Mouse (Mus musculus) limb, embryonic 15.5 days (tissue): Measurements from ENCODE around the gene Moap1. TPM values are rescaled to one million over a fixed set of nuclear protein-coding genes. Genes with fewer than 3 reads are reported as not detected.
A peak's percentile ranks its signal among the peaks of the same experiment; 100 is the strongest.

Experiments
- ATAC-seq: fragments of 200-750 bp; cut with Nextera tagmentation; 2 replicates; pipeline ENCODE4 v1.8.0; 2017; ENCODE audit warnings: low read depth, moderate TSS enrichment; ENCODE audit not compliant: insufficient number of reproducible peaks, low FRiP score, low TSS enrichment
- H3K27ac ChIP-seq: fragments of 300-500 bp; sonication (generic); 2 replicates; pipeline ENCODE4 v1.5.1; 2015; ENCODE audit warnings: moderate library complexity, mild to moderate bottlenecking, inconsistent platforms
- H3K27me3 ChIP-seq: fragments of 300-500 bp; sonication (generic); 2 replicates; pipeline ENCODE4 v1.6.1; 2015; ENCODE audit warnings: inconsistent platforms
- H3K36me3 ChIP-seq: fragments of 300-500 bp; sonication (generic); 2 replicates; pipeline ENCODE4 v1.6.1; 2015; ENCODE audit warnings: inconsistent platforms
- H3K4me1 ChIP-seq: fragments of 300-500 bp; sonication (generic); 2 replicates; pipeline ENCODE4 v1.6.1; 2015; ENCODE audit warnings: inconsistent platforms
- H3K4me2 ChIP-seq: fragments of 300-500 bp; sonication (generic); 2 replicates; pipeline ENCODE4 v1.6.1; 2015; ENCODE audit warnings: mild to moderate bottlenecking, inconsistent platforms
- H3K4me3 ChIP-seq: fragments of 300-500 bp; sonication (generic); 2 replicates; pipeline ENCODE4 v1.5.1; 2015; ENCODE audit warnings: mild to moderate bottlenecking, inconsistent platforms
- H3K9ac ChIP-seq: fragments of 300-500 bp; sonication (generic); 2 replicates; pipeline ENCODE4 v1.6.1; 2015; ENCODE audit warnings: inconsistent platforms
- H3K9me3 ChIP-seq: fragments of 300-500 bp; sonication (generic); 2 replicates; pipeline ENCODE4 v1.6.1; 2016; ENCODE audit warnings: inconsistent platforms
- WGBS: fragments of 180-500 bp; shearing (Covaris S2); methylation state at CpG from one replicate; pipeline ENCODE4 v1.1.7; 2015; 5-methylcytosine and 5-hydroxymethylcytosine counted together
- polyA plus RNA-seq: library from polyadenylated mRNA; unstranded; fragments of >200 nt; fragmentation: Nextera tagmentation; extraction: Ambion mirVana; gene quantifications from 2 replicates; pipeline ENCODE4 v1.2.1, GENCODE M21; 2015

The Moap1 gene
- polyA plus RNA-seq, 1 experiment from 2014 or later: 21.7 TPM

DNA sequence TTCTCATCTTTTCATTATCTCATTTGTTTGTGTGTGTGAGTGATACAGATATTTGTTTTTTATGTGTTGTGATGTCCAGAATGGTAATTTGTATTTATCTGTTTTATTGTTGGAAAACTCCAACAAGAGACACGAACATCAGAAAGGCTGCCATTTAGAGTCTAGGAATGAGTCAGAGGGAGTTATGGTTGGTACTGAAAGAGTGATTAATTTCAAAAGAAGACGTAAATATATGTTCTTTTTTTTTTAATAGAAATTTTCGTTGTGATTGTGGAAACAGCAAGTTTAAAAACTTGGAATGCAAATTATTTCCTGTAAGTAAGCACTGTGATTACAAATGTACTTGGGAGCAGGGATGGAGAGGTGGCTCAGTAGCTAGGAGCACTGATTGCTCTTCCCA lies 18.2 kb upstream of the Moap1 start:
- WGBS: 81% methylated on average over 3 of the region's 3 CpGs
- no peaks in the 10 kb centered on the region for H3K9me3 ChIP-seq

DNA sequence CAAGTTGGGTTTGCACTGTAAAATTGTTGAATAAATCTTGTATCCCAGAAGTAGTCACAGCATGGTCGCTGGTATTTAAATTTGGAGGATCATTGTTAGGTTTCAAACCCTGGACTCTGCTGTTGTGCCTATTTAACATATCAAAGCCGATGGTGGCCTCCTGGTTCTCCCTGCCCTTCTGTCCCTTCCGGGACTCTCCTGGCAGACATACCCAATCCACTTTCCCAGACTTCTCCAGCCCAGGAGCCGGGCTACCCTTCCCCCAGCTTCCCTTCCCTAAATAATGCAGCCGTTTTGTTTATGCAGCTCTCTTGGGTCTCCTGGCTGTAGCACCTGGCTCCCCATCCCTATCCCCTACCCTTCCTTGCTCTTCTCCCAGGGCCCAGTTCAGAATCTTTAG lies 15.5 kb upstream of the Moap1 start:
- H3K9me3 ChIP-seq: no peaks in the 10 kb centered on the region
- H3K4me1 ChIP-seq: peaks cover 18% of the 10 kb centered on the region
- peak overlapping the region; percentile 86 for H3K9ac ChIP-seq
- no peaks in the 10 kb centered on the region for H3K27me3 ChIP-seq
- WGBS: under 1% methylated on average over 5 of the region's 5 CpGs
- no peak overlapping the region for H3K27ac ChIP-seq
- H3K36me3 ChIP-seq: peaks cover 10% of the 10 kb centered on the region
- H3K4me2 ChIP-seq: peak overlapping the region; percentile 60
- peak overlapping the region; percentile 90 for H3K4me3 ChIP-seq
- ATAC-seq: no peak

More for the DNA sequence above, 18.2 kb upstream of the Moap1 start:
- peaks cover 13% of the 10 kb centered on the region for H3K4me1 ChIP-seq
- no peak overlapping the region for H3K27ac ChIP-seq
- no peak overlapping the region for H3K4me2 ChIP-seq
- H3K36me3 ChIP-seq: peaks cover 32% of the 10 kb centered on the region
- no peak overlapping the region for H3K9ac ChIP-seq
- ATAC-seq: no peak
- H3K4me3 ChIP-seq: no peak overlapping the region
- no peaks in the 10 kb centered on the region for H3K27me3 ChIP-seq

DNA sequence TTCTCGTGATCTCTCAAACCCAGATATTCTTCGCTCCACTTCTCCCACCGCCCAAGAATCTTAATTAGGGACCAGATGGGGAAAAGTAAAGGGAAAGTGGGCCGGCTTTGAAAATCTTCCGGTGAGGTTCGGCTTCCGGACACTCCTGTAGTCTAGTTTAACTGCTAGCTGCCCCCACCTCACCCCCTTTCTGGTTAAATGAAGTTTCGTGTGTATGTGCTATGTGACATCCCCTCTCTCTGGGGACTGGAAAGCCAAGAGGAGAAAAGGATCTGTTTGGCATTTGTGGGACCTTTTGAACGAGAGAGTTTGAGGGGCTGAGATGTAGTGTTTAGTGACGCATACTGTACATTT lies 14.9 kb upstream of the Moap1 start, which contains the start of gene Gm20604:
Gene Gm20604 (minus strand): TSS at position 270 of the 354 bp plus-strand sequence.
- Histone ChIP-seq H3K27me3 (no peaks in the 10 kb centered on the region), H3K9ac (peak within 1 kb of the TSS; percentile 86), H3K27ac (peak within 1 kb of the TSS; percentile 92), H3K4me3 (peak within 1 kb of the TSS; percentile 90), H3K4me2 (peak within 1 kb of the TSS; percentile 60), H3K4me1 (peaks cover 18% of the 10 kb centered on the region), H3K36me3 (0 out of 2 replicates have a peak, but pooled peaks cover 9% of the 10 kb centered on the region), H3K9me3 (no peaks in the 10 kb centered on the region)
- no peak for ATAC-seq
- WGBS: under 1% methylated on average over 10 of the region's 10 CpGs

DNA sequence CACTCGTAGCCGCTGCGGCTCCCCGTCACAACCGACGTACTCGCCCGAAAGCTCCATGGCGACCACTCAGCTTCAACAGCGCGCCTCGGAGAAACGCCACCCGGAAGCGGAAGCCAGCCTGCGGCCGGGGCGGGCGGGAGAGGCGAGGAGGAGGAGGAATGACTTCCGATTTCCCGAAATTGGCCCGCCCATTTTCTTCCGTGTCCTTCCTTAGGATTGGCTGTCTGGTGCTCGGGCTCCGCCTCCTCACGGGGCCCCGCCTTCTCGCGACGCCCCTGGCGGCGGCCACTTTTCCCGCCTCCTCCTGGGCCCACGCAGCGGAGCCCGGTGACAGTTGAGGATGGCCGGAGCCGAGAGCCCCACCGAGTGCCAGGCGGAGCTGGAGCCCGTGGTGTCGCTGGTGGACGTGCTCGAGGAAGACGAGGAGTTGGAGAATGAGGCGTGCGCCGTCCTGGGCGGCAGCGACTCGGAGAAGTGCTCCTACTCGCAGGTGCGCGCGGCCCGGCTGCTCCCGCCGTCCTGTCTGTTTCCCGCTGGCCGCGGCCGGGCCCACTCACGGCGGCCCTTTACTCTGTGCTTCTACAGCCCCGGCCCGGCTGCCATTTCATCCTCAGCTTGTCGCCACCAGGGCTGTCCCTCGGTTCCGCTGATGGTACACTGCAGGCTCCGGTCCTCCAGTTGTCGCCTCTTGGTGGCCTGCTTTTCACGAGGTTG lies 14.4 kb upstream of the Moap1 start, which contains the start of the genes Gm28051, Gon7 and Ubr7:
Gene Gm28051 (minus strand): TSS at position 77 of the 714 bp plus-strand sequence.
Gene Gon7 (minus strand): TSS at position 115 of the 714 bp plus-strand sequence.
Gene Ubr7 (plus strand): TSS at position 279 of the 714 bp plus-strand sequence.
- peaks cover 18% of the 10 kb centered on the region for H3K4me1 ChIP-seq
- under 1% methylated on average over 72 of the region's 73 CpGs for WGBS
- peak within 1 kb of the TSS; percentile 60 for H3K4me2 ChIP-seq
- peak within 1 kb of the TSS; percentile 92 for H3K27ac ChIP-seq
- H3K36me3 ChIP-seq: 0 out of 2 replicates have a peak, but pooled peaks cover 9% of the 10 kb centered on the region
- peak within 1 kb of the TSS; percentile 90 for H3K4me3 ChIP-seq
- no peaks in the 10 kb centered on the region for H3K9me3 ChIP-seq
- peak; percentile 97 for ATAC-seq
- peak within 1 kb of the TSS; percentile 86 for H3K9ac ChIP-seq
- H3K27me3 ChIP-seq: no peaks in the 10 kb centered on the region

DNA sequence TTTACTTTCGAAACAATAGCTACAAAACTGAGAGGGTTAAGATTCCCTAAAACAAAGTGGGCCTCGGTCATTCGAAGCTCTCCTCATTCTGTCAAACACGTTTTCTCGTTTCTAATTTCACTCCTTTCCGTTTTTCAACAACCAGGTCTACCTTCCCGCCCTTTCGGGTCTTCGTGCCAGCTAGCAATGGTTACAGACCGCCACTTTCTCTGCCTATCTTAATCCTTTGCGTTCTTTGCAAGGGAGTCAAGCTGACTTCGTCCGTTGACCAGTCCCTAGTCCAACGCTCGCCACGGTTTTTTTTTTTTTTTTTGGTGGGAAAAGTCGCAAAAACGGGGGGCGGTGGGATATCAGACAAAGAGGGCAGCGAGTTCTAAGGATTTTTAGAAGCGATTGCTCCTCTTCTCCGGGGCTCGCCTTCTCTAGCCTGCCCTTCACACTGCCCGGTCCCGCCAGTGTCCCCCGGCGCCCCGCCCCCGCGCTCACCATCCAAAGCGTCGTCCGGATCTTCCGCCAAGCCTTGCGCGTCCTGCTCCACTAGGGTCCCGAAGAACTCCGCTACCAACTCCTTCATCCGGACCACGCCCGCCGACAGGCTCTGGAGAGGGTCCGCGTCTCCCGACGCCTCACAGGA lies 13.7 kb upstream of the Moap1 start:
- Histone ChIP-seq H3K4me3 (peak overlapping the region; percentile 90), H3K9me3 (no peaks in the 10 kb centered on the region), H3K4me1 (peaks cover 18% of the 10 kb centered on the region), H3K27ac (peak overlapping the region; percentile 92), H3K9ac (peak overlapping the region; percentile 50), H3K27me3 (no peaks in the 10 kb centered on the region), H3K4me2 (peak overlapping the region; percentile 57), H3K36me3 (0 out of 2 replicates have a peak, but pooled peaks cover 3% of the 10 kb centered on the region)
- ATAC-seq: peak; percentile 78
- 1% methylated on average over 46 of the region's 46 CpGs for WGBS

DNA sequence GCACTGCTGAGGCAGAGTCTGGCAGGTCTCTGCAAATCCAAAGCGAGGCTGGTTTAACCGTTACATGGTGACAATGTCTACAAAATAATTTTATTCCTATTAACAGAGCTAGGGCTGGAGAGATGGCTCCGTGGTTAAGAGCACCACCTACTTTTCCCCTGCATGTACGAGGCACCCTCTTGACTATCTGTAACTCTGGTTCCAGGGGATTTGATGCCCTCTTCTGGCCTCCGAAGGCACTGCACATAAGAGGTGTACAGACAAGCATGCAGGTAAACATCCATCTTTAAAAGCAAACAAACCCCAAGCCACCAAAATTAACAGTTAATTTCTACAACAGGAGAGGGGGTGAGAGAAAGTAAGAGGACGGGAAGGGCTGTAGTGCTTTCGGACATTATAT lies 12.8 kb upstream of the Moap1 start:
- Histone ChIP-seq H3K27ac (no peak overlapping the region), H3K36me3 (0 out of 2 replicates have a peak, but pooled peaks cover 3% of the 10 kb centered on the region), H3K9ac (peak overlapping the region; percentile 50; the same call in 1 of the 2 replicates), H3K9me3 (no peaks in the 10 kb centered on the region), H3K4me1 (peaks cover 18% of the 10 kb centered on the region), H3K27me3 (no peaks in the 10 kb centered on the region), H3K4me3 (peak overlapping the region; percentile 90), H3K4me2 (peak overlapping the region; percentile 57)
- WGBS: 87% methylated on average over 7 of the region's 7 CpGs
- ATAC-seq: no peak

DNA sequence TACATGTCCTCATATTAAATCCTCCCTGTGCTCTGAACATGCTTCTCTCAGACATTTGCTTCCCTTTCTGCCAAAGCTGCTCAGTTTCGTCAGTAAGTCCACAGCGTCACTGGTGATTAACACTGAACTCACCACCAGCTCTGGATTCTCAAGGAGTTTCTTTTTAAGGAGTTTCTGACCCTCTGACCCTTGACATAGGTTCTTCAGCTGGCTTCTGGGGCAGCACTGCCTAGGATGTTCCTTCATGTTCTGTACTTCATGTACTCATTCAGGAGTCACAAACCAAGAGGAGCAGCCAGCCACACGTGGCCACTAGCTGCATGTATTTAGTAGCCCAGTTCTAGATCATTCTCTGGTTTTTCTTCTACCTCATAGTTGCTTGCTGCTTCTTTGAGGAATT lies 4.8 kb upstream of the Moap1 start:
- H3K36me3 ChIP-seq: peaks cover 17% of the 10 kb centered on the region; the same call in 1 of the 2 replicates
- H3K4me3 ChIP-seq: no peak overlapping the region
- no peak for ATAC-seq
- H3K27me3 ChIP-seq: no peaks in the 10 kb centered on the region
- no peaks in the 10 kb centered on the region for H3K9me3 ChIP-seq
- WGBS: 82% methylated on average over 3 of the region's 3 CpGs
- no peak overlapping the region for H3K9ac ChIP-seq
- H3K4me1 ChIP-seq: peaks cover 8% of the 10 kb centered on the region; the same call in 1 of the 2 replicates
- H3K27ac ChIP-seq: no peak overlapping the region
- H3K4me2 ChIP-seq: no peak overlapping the region

DNA sequence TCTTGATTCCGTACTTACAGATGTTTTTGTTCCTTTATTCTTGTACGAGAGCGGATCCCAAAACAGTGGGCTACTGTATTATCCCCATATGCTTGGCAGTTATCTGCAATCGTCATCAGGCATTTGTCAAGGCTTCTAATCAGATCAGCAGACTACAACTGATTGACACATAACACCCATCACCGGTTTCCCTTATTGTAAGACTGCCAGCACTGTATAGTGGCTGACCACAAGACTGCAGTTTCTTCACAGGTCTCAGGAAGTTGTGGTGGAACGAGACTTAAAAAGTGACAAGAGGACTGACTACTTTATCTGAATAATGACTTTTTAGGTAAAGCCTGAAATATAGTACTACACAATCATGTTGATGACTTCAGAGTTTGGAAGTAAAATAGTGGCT lies 1.4 kb upstream of the Moap1 start:
- Histone ChIP-seq H3K27ac (no peak overlapping the region), H3K9ac (no peak overlapping the region), H3K4me3 (0 out of 2 replicates have a peak overlapping the region, but pooled peaks have one; percentile 72), H3K36me3 (peaks cover 17% of the 10 kb centered on the region; the same call in 1 of the 2 replicates), H3K4me2 (no peak overlapping the region), H3K4me1 (peaks cover 15% of the 10 kb centered on the region), H3K27me3 (no peaks in the 10 kb centered on the region), H3K9me3 (no peaks in the 10 kb centered on the region)
- 63% methylated on average over 6 of the region's 6 CpGs for WGBS
- no peak for ATAC-seq

DNA sequence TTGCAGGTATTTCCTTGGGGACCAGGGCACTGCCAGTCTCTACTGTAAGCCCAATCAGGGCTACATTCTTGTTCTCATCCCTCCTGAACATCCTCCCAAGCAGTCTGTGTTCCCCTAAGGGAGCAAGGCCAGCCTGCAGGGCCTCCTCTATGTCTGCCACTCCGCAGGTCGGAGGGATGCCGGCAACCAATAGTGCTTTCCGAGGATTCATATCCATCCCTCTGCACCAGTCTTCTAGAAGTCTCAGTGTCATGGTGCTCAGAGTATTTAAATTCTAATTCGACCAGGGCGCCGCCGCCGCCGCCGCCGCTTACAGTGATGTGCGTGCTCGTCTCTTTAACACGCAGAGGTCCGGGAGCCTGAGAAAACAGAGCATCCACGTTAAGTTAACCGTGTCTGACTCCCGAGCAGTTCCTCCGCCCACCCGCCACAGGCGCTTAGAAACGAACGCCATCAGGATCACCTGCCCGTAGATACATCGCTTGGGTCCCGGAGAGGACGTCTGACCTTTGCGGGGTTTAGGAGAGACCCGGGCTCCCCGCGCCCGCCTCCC lies 349 bp downstream of the Moap1 start:
- ATAC-seq: 0 out of 2 replicates have a peak, but pooled peaks have one; percentile 21
- H3K4me2 ChIP-seq: peak overlapping the region; percentile 76
- peaks cover 3% of the 10 kb centered on the region; the same call in 1 of the 2 replicates for H3K36me3 ChIP-seq
- H3K9me3 ChIP-seq: no peaks in the 10 kb centered on the region
- peak overlapping the region; percentile 72 for H3K4me3 ChIP-seq
- peak overlapping the region; percentile 77 for H3K9ac ChIP-seq
- peak overlapping the region; percentile 86 for H3K27ac ChIP-seq
- WGBS: under 1% methylated on average over 33 of the region's 33 CpGs
- peaks cover 15% of the 10 kb centered on the region for H3K4me1 ChIP-seq
- H3K27me3 ChIP-seq: no peaks in the 10 kb centered on the region

DNA sequence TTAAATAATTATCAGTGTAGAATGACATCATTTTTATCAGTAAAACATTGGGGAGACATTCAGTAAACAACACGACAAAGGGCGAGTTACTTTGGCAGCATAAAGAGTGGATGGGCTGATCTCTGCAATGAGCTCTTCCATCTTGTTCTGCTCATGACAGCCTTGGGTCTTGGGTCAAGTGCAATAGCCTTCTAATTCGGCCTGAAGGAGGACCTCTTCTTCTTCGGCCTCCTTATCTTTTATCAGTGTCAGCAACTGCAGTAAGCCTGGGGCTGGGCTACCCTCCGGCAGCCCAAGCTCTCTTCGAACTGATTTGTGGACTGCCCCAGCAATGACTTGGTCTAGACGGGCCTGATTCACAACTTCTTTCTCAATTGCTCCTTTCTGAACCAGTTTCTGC lies 1.4 kb downstream of the Moap1 start:
- H3K27me3 ChIP-seq: no peaks in the 10 kb centered on the region
- H3K27ac ChIP-seq: no peak overlapping the region
- H3K36me3 ChIP-seq: no peaks in the 10 kb centered on the region; the same call in 1 of the 2 replicates
- H3K4me2 ChIP-seq: no peak overlapping the region
- no peak for ATAC-seq
- peaks cover 15% of the 10 kb centered on the region for H3K4me1 ChIP-seq
- H3K9me3 ChIP-seq: no peaks in the 10 kb centered on the region
- no peak overlapping the region for H3K4me3 ChIP-seq
- H3K9ac ChIP-seq: no peak overlapping the region
- WGBS: 84% methylated on average over 7 of the region's 7 CpGs

DNA sequence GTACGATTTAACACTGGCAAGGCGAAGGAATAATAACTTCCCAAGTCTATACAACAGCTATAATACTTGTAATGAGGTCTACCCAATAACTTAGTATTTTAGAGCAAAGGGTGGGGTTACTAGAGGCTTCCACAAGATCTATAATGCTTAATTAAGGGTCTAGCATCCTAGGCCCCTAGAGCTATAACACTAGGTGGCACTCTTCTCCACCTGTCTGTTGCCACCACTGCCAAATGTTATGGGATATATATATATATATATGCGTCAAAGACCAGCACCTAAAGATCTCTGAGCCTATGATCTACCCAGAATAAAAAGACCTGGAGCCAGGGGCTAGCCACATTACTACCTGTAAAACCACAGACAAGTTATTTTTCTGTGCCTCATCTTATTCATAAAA lies 3.2 kb downstream of the Moap1 start:
- no peak for ATAC-seq
- Histone ChIP-seq H3K27ac (no peak overlapping the region), H3K4me3 (no peak overlapping the region), H3K27me3 (no peaks in the 10 kb centered on the region), H3K4me1 (peaks cover 15% of the 10 kb centered on the region), H3K36me3 (no peaks in the 10 kb centered on the region), H3K9me3 (no peaks in the 10 kb centered on the region), H3K4me2 (no peak overlapping the region), H3K9ac (no peak overlapping the region)
- WGBS: 49% methylated on average over 3 of the region's 3 CpGs
